Mouse (Mus musculus): Measurements from ENCODE around the gene Ptpre.

DNA sequence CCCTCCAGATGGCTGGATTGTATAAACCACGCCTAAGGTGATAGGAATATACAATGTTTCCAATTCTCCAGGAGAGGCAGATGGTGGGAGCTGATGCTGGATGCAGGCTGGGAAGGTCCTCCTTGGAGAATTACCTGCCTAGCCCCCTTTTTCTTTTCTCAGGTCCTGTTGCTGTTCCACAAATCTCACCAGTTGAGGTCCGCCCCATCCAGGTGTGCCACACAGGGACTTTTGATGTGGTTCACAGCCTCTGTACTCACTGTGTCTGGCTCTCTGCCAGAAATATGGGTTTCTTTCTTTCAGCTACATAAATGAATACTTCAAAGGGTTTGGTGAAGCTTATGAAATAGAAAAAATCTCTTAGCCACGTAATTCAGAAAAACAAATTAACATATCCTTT is 5.0 kb downstream of the Ptpre start:
- TF ChIP-seq CTCF (IDR thresholded peaks at IDR 0.05; ENCODE audit: insufficient read depth, low read depth, low read length), result no peak
- TF ChIP-seq POLR2A (IDR thresholded peaks at IDR 0.05; ENCODE audit: insufficient read depth, low read depth, low read length), result no peak

All from olfactory bulb, adult 2 months (tissue).